Mouse (Mus musculus) ovary, postnatal 36 days (tissue): ENCODE measurements at regions not wholly inside any gene's neighbourhood (a gene's known extent, or its start where the extent isn't known, plus 50 kb on each side); places are given as distances from the start of the nearest gene placed in this dataset.

Experiments used
- DNase-seq: peaks from one replicate; pipeline ENCODE4 v3.0.0; 2022; ENCODE audit warnings: low spot score, mixed read lengths

DNA sequence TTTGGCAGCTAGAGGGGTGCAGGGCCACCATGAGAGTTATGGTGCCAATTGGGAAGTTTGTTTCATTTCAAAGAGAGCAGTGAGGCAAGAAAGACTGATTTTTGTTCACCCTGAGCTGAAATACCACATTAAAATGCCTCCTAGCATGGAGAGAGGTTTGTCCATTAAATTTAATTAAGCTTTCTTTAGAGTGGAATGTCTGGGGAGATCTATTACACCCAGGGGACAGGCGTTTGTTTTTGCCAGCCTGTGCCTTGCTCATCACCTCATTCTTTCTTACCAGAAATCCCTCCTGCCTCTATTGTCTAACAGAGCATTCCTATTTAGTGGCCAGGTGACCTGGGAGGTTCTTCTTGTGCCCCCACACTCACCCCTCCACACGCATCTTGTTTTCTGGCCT is 55.2 kb upstream of the Rcn1 start:
- no peak for DNase-seq

- no peak for DNase-seq
These were observed 55.7 kb upstream of the Rcn1 start for GRCm38 (mm10) chr2:105454836-105455235.

- DNase-seq: no peak
These were observed 59.5 kb upstream of the Rcn1 start for GRCm38 (mm10) chr2:105458643-105459042.

GRCm38 (mm10) chr2:105459512-105459911 is 60.4 kb upstream of the Rcn1 start:
- DNase-seq: no peak

DNA sequence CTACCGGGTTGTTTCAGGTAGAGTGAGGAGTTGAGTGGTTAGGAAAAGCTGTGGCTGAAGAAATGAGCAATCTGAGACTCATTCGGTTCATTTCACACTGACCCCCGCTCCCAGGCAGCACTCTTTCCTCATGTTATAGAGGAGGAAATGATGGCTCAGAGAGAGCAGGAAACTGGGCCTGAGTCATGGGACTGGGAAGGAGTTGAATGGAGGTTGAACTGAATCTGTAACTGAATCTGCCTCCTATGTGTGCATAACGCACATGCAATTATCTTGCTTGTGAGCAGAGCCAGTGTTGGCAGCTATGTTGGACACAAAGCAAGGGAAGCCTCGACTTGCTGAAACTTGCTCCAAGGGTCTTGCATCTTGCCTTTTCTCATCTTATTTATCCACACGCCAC is 66.5 kb upstream of the Rcn1 start:
- no peak for DNase-seq

GRCm38 (mm10) chr2:105468930-105469329 is 69.8 kb upstream of the Rcn1 start:
- DNase-seq: no peak

GRCm38 (mm10) chr2:105476028-105476677 is 77.0 kb upstream of the Rcn1 start:
- no peak for DNase-seq

- no peak for DNase-seq
These were observed 83.0 kb upstream of the Rcn1 start for GRCm38 (mm10) chr2:105481990-105482592.

DNA sequence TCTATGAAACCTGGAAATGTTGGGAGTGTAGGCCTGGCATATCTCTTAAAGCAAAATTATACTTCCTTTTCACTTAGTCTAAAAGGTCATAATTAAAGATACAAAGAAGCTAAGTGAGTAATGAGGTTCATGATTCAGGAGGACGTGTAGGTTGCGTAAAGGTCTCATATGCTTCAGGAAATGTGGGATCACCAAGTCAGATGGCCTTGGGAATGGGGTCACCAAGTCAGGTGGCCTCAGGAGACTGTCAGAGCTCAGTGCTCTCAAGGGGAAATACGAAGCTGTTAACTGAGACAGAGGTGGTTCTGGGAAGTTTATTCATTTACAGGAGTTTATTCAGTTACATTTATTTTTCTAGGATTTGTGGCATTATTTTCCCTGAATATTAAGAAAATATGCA is 85.4 kb upstream of the Rcn1 start:
- no peak for DNase-seq

DNA sequence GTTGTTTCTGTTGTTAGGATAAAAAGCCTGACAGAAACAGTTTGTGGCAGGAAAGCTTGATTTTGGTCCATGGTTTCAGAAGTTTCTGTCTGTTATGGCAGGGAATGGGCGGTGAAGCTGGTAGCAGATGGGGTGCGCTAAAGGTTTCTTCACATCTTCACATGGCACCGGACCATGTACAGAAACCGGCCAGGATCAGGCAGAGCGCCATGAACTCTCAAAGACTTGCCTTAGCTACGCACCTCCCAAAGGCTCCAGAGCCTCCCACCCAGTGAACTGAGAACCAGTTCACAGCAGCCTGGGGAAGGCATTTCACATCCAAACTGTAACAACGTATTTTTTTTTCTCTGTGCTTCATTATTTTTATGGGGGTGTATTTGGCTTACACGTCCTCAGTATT is 86.2 kb upstream of the Rcn1 start:
- no peak for DNase-seq

DNA sequence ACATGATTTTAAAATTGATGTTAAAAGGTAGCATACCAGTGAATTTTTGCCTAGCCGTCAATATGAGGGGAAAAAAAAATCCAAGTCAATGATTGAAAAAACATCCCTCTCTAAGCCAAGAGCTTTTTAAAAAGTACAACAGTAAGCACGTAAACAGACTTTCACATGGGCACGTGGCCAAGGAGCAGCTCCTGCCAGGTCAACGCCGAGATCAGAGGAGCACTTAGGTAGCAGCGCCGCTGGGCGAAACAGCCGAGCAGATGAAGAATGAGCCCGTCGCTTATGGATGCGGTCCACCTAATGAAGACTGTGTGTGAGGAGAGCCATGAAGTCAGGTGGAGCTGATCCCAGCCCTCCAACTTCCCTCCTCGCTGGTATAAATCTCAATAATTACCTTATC is 96.7 kb upstream of the Rcn1 start:
- no peak for DNase-seq

GRCm38 (mm10) chr2:105504197-105504596 is 105.1 kb upstream of the Rcn1 start:
- DNase-seq: no peak

DNA sequence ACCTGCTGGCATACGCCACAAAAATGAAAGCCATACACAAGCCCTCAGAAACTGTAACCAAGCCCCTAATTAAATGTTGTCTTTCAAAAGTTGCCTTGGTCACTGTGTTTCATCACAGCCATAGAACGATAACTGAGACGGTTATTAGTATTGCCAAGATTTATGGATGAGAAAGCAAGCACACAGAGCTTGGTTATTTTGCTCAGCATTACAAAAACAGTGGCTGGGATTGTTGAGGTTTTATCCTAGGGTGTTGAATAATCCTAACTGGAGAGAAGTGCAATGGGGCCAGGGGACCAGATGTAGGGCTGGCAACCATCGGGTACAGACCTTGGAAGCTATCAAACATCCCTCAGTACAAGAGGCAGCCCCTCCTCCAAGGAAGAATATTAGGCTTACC is 106.4 kb upstream of the Rcn1 start:
- DNase-seq: no peak

DNA sequence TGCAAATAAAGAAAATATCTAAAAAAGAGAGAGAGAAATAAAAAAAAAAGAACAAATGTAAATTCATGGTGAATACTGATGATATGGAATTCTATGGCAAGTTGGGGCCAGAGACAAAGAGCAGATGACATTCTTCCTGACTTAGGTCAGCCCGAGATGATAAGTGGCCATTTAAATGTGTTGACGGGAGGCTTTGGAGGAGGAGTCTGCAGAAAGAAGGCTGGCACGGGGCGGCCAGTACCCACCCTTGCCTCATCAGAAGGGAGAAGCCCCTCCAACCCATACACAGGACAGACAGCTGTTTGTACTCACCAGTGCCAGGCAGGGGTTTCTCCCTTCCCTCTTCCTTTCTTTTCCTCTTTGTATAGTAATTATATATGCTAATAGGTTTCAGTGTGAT is 108.0 kb upstream of the Rcn1 start:
- DNase-seq: no peak

DNA sequence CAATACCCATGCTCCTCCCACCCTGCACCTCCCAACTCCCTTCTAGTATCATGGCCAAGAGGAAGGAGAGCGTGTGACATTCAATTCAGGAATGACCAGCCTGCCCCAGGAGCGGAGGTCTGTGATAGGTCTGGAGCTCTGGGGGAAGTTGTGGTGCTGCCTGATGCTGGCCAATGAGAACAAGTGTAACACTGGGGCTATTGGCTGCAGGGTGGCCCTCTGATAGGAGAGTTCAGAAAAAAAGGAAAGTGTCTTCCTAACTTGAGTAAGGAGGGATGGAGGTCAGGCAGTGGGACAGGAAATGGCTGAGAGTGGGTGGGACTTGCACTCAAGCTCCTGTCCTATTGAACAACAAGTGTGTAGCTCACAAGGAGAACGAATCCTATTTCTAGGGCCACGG is 111.7 kb upstream of the Rcn1 start:
- DNase-seq: no peak

- DNase-seq: no peak
These were observed 112.6 kb upstream of the Rcn1 start for GRCm38 (mm10) chr2:105511690-105512089.

DNA sequence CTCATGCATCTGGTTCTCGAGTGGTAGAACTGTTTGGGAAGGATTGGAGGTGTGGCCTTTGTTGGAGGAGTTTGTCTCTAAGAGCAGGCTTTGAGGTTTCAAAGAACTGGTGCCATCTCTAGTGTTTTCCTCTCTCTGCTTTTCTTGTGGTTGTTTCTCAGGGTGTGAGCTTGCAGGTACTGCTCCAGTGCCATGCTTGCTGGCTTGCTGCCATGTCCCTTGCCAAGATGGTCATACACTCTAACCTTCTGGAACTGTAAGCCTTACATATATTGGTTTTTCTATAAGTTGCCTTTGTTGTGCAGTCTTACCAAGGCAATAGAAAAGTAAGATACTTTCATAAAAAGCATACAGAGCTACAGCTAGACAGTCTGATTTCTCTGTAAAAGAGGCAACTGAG is 115.1 kb upstream of the Rcn1 start:
- DNase-seq: no peak

GRCm38 (mm10) chr2:105514881-105515280 is 115.8 kb upstream of the Rcn1 start:
- DNase-seq: no peak

GRCm38 (mm10) chr2:105515326-105515725 is 116.2 kb upstream of the Rcn1 start:
- DNase-seq: no peak

- no peak for DNase-seq
These were observed 117.4 kb upstream of the Rcn1 start for GRCm38 (mm10) chr2:105516267-105517133.

- DNase-seq: no peak
These were observed 122.7 kb upstream of the Rcn1 start for GRCm38 (mm10) chr2:105521841-105522240.

DNA sequence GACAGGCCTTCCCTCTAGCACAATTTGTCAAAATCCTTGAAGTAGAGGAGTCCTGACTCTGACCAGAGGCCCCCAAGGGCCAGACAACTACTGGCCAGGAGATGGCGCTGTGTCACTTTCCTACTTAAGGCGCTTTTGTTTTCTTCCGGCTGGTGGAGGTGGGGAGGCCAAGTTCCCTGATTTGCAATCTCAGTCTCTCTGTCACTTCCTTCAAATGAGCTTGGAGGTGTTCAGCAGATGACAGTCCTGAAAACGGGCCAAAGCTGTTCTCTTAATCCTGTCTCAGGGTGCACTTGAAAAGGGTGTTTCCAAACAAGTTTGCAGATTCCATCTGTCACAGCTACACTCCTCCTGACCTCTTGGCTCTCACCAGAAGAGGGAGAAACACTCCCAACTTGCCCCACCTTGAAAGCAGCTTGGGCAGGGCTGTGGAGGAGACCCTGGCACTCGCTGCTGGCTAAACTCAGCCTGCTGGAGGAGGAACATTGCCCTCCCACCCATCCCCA is 124.2 kb upstream of the Rcn1 start:
- peak; percentile 13 for DNase-seq

DNA sequence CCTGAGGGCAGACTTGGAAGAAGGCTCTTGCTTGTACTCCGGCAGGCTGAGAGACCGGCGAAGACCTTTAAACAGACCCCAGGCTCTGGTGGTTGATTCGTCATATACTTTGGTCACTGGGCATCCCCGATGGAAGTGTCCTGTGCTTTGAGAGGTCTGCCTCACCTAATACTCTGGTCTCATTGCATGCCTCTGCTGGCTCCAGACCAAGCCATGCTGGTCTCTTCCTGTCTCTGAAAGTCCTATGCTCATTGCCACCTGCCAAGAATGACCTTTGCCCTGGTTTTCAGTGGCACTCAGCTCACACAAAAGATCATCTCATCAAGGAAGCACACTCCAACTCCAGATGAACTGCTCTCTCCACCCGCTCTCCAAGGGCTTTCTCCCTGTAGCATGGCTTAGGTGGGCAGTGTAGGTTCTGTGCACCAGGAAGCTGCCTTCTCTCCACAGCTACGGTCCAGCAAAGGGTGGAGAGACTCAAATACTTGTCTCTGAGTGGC is 126.0 kb upstream of the Rcn1 start:
- no peak for DNase-seq
